Mouse (Mus musculus) T-helper 1 cell (primary cell): ENCODE results near the gene Mybl2.
"Not testable (repeated sequence)": the region's sequence is repeated elsewhere in the genome, so short reads cannot be mapped to it uniquely, and the experiment has no call there.

ENCODE experiments used
- in situ Hi-C: fragments of 300-600 bp; cut with MboI, MseI; formaldehyde crosslinking; loops from one replicate; pipeline ENCODE4 v1.15.1; 2025; ENCODE audit warnings: high pct_unique_total_duplicates

The Mybl2 gene

DNA sequence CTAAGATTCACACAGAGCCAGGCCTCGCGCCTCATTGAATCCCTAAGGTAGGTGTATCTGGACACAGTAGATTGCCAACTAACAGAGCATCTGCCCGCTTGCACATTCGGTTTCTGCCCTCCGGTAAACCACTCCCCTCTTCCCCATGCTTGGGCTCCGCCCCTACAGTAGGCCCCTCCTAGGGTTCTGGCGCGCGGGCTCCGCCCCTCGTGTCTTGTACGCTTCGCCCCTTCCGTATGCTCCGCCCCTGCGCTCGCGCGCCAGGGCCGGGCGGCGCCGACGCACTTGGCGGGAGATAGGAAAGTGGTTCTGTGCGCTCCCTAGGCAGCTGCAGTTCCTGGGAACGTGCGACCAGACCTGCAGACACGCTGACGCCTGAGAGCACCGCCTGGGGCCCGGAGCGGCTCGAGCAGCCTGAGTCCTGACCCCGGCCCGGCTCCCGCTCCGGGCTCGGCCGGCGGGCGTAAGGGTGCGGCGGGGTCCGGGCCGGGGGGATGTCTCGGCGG is at the start of gene Mybl2:
TSS of gene Mybl2 (plus strand) at position 353 of the 506 bp plus-strand sequence.
- in situ Hi-C loops = loop anchor here (5.0 kb wide), 1 partner anchor 42 kb away; no protein-coding TSS in a partner anchor

DNA sequence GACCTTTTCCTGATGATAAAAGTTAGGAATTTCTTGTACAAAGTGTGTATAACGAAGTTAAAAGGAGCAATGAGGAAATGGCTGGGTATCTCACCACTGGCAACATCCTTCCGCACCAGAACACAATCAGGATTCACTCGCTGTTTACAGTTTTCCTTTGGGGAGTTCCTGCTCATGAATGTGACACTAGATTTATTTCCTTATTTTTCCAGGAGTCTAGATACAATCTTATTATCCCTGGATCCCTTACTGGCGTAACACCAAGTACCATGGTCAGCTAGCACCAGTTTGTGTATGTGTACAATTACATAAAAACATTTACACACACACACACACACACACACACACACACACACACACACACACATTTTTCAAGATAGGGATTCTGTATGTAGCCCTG is 47.2 kb upstream of the Mybl2 start:
- in situ Hi-C loops = no loop called here

DNA sequence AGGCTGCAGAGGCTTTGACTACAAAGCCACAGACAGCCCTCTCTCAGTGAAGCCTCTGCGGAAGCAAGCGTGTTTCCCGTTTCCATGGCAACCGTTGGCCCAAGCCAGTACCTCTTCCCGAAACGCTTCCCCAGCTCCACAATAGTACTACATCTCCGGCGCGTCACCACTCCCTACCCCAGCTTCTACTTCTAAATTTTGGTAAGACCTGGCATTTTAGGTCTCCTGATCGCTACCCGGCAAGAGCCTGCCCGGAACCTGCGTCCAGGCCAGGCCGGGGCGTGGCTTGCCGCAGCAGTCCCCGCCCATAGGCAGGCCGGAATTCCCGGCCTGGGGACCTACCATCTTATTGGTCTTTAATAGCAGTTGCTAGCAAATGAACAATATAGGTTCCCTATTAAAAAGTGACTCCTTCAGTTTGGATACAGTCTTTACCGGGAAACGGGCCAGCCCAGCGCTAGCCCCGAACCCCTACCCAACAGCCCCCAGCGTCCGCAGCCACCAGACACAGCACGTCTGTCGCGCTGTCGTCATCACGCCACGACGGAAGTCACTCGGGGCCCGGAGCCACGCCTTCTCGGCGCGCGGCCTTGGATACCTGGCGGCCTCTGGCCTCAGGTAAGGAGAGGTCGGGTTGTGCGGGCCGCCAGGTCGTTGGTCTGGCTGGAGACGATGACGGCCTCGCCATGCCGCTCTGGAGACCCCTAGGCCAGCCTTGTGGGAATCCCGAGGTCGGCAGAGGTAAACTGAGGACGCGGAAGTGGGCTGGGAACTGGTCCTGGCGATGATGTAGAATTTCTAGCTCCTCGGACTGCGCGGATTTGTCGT is 37.4 kb upstream of the Mybl2 start, which contains the start of gene Ift52:
TSS of gene Ift52 (plus strand) at position 439 of the 828 bp plus-strand sequence.
- in situ Hi-C loops = no loop called here

DNA sequence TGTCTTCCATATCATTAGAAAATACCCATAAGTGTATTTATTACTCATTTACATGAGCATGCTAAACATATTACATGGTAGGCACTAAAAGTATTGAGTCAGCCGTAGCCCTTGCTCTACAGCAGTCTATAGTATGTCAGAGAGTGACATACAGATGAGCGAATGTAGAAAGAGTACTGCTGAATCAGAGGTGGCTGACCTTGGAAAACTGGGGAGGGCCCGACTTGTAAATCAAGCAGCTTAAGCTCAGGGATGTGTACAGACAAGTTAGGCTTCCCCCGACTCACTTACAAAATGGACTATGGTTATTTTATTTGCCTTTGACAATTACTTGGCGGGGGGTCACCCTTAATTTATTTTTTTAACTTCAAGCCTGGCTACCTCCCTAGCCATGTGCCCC is 23.2 kb upstream of the Mybl2 start:
- in situ Hi-C loops = no loop called here

DNA sequence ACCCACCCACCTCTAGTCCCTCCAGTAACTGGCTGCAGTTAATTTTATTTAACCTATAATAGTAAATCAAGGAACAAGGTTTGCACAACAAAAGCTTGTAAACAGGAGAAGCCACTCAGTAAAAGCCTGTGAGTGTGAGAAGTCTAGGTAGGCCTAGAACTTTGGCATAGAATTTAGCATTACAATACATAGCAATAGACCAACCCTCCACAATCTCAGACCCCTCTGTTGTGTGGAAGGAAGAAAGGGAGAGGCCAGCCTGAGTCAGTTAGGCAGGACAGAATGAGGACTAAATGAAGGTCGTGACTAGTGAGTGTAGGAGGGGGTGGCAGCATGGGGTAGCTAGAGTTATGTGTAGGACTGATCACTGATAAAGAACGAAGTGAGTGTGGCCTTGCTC is 22.7 kb upstream of the Mybl2 start:
- in situ Hi-C loops = no loop called here

DNA sequence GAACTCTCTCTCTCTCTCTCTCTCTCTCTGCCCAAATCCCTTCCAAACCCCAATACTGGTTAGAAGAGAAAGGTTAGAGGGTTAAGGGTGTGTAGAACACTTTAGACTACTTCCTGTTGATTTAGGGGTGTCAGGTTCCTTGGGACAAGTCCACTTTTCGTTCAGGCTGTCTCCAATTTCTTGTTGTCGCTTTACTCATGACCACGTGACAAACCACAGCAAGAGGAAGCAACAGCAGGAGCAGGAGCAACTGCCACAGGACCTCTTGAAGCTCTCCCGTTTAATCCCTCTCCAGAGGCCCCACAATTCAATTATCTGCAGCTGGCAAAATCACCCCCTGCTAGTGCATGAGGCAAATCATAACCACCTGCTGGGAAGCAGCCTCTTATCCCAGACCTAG is 21.9 kb upstream of the Mybl2 start:
- in situ Hi-C loops = no loop called here

DNA sequence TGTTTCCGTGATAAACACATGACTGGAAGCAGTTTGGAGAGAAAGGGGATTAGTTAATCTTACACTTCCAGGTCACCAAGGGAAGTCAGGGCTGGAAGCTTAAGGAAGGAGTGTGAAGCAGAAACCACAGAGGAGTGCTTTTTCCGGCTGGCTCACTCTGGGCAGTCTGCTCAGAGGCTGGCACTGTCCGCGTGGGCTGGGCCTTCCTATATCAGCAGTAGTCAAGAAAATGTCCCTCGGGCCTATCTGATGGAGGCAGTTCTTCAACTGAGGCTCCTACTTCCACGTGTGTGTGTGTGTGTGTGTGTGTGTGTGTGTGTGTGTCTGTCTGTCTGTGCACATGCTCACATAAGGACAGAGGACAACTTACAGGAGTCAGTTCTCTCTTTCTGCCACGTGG is 14.5 kb upstream of the Mybl2 start:
- in situ Hi-C loops = no loop called here

DNA sequence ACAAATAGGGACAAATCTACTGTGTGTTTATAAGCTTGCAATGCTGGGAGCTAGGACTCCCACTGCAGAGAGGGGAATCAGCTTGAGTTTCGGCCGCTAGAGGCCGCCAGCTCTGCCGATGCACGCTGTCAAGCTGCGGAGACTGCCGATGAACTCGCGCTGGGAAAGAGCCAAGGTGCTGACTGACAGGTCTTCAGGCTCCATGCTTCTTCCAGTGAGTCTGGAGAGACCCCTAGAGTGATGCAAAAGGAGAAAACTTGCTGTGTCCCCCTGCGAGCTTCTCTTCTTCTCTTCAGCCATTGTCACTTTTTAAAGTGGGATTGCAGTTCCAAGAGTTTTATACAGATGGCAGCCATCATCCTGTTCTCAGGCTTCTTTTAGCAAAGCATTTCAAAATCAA is 6.4 kb upstream of the Mybl2 start:
- in situ Hi-C loops = no loop called here

DNA sequence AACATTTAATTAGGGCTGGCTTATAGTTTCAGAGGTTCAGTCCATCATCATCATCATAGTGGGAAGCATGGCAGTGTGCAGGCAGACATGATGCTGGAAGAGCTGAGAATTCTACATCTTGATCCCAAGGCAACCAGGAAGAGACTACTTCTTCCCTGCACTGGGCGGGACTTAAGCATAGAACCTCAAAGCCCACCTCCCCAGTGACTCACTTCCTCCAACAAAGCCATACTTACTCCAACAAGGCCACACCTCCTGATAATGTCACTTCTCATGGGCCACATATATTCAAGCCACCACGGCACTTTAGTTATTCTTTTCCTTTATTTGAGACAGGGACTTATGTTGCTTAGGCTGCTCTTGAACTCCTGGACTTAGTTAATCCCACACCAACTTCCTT is 5.4 kb upstream of the Mybl2 start:
- in situ Hi-C loops = no loop called here

DNA sequence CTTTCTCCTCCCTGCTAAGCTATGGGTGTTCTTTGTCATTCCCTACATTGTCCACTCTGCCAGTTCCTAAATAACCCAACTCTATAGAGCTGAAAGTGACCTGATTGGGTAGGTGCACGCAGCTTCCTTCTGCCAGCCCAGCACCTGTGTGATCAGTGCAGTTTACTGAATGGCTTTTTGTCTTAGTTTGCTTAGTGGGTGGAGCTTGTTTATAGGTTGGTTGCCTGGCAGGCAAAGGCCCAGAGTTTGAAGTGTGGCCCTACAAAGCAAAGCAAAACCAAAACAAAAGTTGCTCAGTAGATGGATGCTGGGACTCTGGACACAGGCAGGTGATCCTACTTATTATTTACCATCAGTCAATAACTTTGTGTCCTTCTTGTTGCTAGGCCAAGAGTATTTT is 2.8 kb upstream of the Mybl2 start:
- in situ Hi-C loops = loop anchor here (5.0 kb wide), 1 partner anchor 39 kb away; no protein-coding TSS in a partner anchor

DNA sequence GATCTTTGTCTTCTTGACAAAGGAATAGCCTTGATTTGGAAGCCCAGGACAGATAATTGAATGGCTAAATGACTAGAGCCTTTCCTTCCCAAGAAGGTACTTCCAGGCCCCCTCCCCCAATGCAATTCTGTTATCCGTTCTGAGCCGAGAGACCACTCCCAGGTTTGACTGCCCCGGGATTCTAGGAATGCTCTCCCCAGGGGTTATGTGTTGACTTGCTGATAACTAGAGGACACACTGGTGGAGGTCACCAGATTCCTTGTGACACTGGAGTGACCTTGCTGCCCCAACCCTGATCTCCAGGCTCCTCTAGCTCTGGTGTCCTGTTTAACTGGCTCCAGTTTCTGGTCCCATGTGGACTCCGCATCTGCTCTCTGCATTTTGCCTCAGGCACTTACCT is 2.4 kb upstream of the Mybl2 start:
- in situ Hi-C loops = loop anchor here (5.0 kb wide), 1 partner anchor 40 kb away; no protein-coding TSS in a partner anchor

DNA sequence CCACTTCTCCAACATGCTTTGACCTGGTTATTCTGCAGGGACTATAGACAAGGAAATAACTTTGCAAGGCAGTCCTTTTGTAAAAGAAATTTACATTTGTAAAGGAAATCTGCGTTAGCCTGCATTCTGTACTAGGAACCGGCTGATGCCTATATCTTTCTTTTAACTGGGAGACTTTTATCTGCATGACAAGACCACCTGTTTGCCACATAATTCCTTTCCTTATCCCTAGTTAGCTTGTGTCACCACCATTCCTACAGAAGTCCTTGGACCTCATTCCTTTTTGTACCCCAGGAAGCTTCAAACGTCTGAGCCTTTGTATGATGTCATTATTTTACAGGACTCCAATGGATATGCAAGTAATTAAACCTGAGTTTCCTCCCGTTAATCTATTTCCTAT is 1.7 kb upstream of the Mybl2 start:
- in situ Hi-C loops = loop anchor here (5.0 kb wide), 1 partner anchor 41 kb away; no protein-coding TSS in a partner anchor

DNA sequence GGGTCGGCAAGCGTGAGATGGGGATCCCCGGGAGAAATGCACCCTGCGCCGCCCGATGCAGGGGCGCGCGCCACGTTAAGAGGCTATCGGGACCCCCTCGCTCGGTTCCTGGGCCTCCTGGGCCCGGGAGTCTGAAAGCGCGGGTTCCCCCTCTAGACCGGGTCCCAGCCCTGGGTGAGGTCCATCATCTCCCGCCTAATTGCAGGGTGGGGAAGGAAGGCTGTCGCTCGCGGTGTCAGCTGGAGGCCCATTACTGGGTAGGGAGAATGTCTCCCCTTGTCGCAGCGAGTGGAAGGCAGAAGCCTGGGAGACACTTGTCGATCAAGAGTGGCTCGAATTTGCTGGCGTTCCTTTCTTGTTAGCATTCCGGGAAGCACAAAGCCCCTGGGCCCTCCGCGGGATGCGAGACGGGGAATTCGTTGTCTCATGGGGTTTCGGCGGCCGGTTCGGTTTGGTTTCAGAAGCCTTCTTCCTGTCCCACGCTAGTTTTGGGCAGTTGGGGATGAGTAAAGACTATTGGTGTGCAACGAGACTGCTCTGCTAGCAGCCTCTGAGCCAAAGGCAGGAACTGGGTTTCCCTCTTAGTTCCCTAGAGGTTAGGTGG is 506 bp downstream of the Mybl2 start:
- in situ Hi-C loops = loop anchor here (5.0 kb wide), 1 partner anchor 43 kb away; no protein-coding TSS in a partner anchor

DNA sequence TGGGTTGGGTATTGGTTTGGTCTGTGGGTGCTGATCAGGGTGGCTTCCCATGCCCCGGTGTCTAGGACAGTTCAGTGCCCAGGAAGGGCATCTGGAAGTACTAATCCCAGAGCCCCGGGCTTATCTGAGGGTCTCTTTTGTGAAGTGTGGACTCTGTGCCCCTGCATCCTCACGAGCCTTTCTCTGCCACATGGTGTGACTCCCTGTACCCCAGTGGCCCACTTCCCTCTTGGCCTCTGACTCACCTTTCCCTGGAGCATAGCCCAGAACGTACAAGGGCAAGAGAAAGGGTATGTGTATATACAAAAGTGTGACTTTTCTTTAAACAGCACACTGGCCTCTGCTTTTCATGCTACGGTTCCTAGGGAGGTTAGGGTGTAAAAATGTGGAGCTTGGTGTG is 1.2 kb downstream of the Mybl2 start:
- in situ Hi-C loops = no loop called here

DNA sequence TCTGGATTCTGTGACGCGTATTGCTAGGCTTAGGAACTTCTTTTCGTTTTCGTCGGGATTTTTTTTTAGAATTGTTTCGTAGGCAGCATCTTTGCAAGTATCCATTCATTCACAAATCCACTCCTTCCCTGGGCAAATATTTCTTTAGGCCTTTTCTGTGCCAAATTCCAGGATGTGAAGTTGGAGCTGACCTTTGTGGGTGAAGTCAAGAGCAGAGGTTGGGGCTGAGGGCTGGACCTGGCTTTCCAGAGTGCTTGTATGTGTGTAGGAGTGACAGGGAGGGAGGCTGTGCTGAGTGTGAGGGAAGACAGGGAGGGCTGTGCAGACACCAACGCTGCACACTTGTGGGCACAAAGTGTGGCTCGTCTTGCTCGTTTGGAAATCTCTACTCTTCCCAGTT is 2.1 kb downstream of the Mybl2 start:
- in situ Hi-C loops = no loop called here

DNA sequence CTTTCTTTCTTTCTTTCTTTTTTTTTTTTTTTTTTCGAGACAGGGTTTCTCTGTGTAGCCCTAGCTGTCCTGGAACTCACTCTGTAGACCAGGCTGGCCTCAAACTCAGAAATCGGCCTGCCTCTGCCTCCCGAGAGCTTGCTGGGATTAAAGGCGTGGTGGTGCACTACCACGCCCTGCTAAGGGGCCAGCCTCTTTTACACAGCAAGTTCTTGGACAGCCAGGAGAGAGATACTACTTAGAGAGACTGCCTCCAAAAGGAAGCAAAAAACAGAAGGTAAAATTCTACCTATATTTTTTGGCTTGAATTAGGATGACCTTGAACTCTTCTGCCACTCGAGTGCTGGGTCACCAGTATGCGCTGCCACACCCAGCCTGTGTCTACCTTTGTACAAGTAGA is 4.5 kb downstream of the Mybl2 start:
- in situ Hi-C loops = not testable (repeated sequence)

DNA sequence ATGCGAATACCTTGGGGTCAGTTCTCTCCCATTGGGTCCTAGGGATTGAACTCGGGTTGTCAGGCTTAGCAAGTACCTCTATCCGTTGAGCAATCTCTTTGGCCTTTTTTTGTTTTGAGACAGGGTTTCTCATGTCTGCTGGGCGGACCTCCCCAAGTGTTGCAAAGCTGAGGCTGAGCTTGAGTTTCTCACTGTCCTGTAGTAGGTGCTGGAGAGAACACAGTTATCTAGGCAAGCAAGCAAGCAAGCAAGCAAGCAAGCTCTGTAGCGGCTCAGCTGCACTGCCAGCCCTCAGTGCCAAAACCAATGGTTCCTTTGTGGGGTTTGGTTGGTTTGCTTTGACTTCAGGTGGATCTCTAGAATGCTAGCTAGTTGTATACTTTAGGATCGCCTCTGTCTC is 6.1 kb downstream of the Mybl2 start:
- in situ Hi-C loops = no loop called here

DNA sequence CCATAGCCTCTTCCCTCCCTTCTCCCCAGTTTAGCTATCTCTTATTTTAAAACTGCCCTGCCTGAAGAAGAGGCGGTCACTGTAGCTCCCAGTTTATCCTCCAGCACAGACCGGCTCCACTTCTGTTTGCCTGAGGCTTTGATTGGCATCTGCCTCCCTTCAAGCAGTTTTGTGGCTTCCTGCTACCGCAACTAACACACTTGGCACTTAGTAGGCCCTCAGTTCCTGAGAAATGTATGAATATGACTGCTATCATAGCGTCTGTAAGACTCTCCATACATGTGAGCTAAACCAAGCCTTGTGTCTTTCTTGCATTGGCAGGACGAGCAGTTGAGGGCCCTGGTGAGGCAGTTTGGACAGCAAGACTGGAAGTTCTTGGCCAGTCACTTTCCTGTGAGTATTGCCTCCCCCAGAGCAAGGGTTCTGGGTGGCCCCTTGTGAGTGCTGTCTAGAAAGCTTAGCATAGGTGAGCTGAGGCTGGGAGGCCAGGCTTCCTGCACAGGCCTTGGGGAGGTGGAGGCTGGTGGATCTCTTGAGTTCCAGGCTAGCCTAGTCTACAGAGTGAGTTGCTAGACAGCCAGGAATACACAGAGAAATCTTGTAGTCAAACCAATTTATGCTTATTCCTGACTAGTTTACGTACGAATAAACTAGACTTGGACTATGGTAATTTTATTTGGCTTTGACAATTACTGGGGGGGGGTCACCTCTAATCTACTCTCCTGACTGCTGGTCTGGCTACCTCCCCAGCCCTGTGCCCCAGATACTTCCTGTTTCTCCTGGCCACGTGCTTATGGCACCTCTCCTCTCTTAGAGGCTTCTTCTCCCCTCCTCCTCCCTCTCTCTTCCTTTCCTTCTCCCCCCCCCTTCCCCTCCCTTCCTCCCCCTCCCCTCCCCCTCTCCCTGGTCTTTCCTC is 7.0 kb downstream of the Mybl2 start:
- in situ Hi-C loops = no loop called here

DNA sequence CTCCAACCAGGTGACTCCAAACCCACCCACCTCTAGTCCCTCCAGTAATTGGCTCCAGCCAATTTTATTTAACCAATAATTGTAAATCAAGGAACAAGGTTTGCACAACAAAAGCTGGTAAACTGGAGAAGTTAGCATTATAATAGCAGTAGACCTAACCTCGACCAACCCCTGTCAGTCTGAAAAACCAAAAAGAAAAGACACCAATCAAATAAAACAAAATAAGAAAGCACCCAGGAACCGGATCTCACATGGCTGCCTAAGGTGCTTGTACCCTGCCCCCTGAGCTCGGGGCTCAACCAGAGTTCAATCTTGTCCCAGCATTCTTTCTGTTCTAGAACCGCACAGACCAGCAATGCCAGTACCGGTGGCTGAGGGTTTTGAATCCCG is 7.6 kb downstream of the Mybl2 start:
- in situ Hi-C loops = no loop called here

DNA sequence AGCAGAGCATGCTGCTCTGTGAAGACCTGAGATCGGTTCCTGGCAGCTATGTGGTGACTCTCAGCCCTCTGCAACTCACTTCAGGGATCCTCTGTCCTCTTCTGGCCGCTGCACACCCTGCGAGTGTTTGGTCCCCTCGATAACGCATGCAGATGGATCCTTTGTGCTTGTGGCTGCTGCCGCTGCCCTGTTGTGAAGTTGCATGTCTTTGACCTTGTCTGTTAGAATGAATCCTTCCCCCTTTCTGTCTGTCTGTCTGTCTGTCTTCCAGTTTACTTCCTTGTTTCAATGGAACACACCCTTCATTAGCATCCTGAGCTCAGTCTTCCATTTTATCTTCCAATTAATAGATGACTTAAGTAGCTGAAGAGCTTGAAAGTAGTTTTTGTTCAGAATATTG is 11.8 kb downstream of the Mybl2 start:
- in situ Hi-C loops = no loop called here

DNA sequence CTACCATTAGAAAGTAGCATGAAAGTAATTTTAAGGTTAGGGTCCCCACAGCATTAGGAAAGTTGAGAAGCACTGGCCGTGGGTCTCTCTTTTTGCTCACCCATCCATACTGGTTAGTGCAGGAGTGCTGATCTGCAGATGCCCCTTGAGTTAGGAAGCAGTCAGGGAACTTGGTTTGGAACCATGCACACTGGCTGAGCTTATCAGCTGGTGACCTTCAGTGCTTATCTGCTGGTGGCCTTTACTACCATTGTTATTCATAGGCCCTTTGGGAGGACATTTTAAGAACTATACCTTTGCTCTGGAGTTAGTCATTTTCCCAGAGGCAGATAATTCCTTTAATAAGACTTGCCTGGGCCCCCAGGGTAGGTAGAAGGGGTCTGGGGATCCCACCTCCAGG is 12.7 kb downstream of the Mybl2 start:
- in situ Hi-C loops = no loop called here

DNA sequence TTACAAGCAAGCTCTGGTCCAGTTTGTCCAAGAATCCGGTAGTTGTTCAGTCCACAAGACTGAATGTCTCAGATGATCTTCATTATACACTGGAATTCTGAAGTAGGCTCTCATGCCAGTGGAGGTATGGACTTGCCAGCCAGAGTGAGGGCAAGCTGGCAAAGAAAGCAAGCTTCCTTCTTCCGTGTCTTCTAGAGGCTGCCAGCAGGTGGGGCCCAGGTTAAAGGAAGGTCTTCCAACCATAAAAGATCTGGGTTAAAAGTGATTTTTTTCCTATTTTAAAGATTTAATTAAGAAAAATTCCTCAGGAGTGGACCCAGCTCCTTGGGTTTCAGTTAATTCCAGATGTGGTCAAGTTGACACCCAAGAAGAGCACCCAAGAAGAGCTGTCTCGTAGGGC is 15.7 kb downstream of the Mybl2 start:
- in situ Hi-C loops = no loop called here
